Mouse (Mus musculus): ENCODE data around the gene Art3. TPM values are rescaled to one million over a fixed set of nuclear protein-coding genes. Genes with fewer than 3 reads are reported as not detected.

Art3 gene
- total RNA-seq, 2 experiments from 2014 or later = 3.7 to 4.8 TPM

- peak; percentile 89 for TF ChIP-seq CTCF (conservative IDR thresholded peaks at IDR 0.05)
- Histone ChIP-seq H3K4me3 (no peak overlapping the region), H3K27ac (no peak overlapping the region)
- DNase-seq (ENCODE audit: low spot score in 2 of 2) = peak; percentile 24 to 63
Observed at GRCm38 (mm10) chr5:92461321-92461720, 129.7 kb downstream of the Art3 start.

Small RNA genes within 50 kb of the gene (microRNA-seq; reads per million reads assigned to microRNA genes)
- 0 reads per million in 2 experiments for gene Mir6415

Other genes with a start within 250 kb of the Art3 start
- 100 to 1,000 TPM; 233 to 246 TPM for gene G3bp2, start 248.1 kb upstream of the Art3 start, total RNA-seq (2021)
- 10 to 100 TPM; 76.7 to 79.6 TPM for gene Uso1, start 193.9 kb upstream of the Art3 start, total RNA-seq (2021)
- not detected for gene U90926, start 116.4 kb upstream of the Art3 start, total RNA-seq (2021)
- gene Ppef2, start 75.5 kb upstream of the Art3 start, total RNA-seq (2021) = 1 to 10 TPM; 1.0 to 1.1 TPM
- 10 to 100 TPM; 50.1 to 51.0 TPM for gene Naaa, start 53.7 kb upstream of the Art3 start, total RNA-seq (2021)
- gene Sdad1, start 21.3 kb upstream of the Art3 start, total RNA-seq (2021) = 10 to 100 TPM; 20.0 to 23.1 TPM
- gene Cxcl9, start 3.7 kb upstream of the Art3 start, total RNA-seq (2021) = not detected
- not detected for gene Cxcl10, start 17.1 kb downstream of the Art3 start, total RNA-seq (2021)
- 10 to 100 TPM; 32.1 to 32.2 TPM for gene Nup54, start 103.4 kb downstream of the Art3 start, total RNA-seq (2021)
- 10 to 100 TPM; 88.9 to 89.8 TPM for gene Scarb2, start 175.0 kb downstream of the Art3 start, total RNA-seq (2021)
- under 1 TPM in 1 of 2 experiments, not detected in 1; 0.51 TPM for gene Fam47e, start 223.2 kb downstream of the Art3 start, total RNA-seq (2021)

Measured in layer of hippocampus, adult 2 months (tissue).